Mouse (Mus musculus) small intestine, adult 2 months (tissue): ENCODE data around the gene Iqcd.

ENCODE experiments used
- CTCF ChIP-seq: fragments of 200-500 bp; IDR thresholded peaks from 2 replicates; pipeline ENCODE4 v1.5.1; 2012; ENCODE audit warnings: low read depth, mild to moderate bottlenecking, control low read depth, inconsistent platforms, low read length, moderate library complexity, mixed read lengths; ENCODE audit not compliant: insufficient replicate concordance, insufficient read length; ENCODE audit errors: extremely low read depth
- POLR2A ChIP-seq: fragments of 200-500 bp; IDR thresholded peaks from 2 replicates; pipeline ENCODE4 v1.6.1; 2012; ENCODE audit warnings: low read depth, mild to moderate bottlenecking, control low read depth, inconsistent platforms, low read length, moderate library complexity

DNA sequence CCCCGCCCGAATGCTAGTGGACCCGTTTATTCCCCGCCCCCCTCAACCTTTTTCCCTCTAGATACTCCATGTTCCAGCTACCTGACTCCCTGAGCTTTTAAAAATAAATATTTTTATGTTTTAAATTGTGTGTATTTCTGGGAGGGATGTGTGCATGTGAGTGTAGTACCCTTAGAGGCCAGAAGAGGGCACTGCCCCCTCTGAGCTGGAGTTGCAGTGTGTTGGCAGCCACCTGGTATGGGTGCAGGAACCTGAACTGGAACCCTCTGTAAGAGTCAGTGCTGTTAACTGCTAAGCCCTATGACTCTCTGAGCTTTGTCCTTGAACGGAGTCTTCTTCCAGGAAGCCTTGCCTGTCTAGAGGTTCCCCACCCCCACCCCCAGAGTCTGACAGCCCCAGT lies 43.1 kb downstream of the Iqcd start:
- TF ChIP-seq CTCF (peak; percentile 23; the same call in 1 of the 2 replicates), POLR2A (no peak)
